Mouse (Mus musculus): ENCODE measurements around the gene Ap3d1.

The Ap3d1 gene

DNA sequence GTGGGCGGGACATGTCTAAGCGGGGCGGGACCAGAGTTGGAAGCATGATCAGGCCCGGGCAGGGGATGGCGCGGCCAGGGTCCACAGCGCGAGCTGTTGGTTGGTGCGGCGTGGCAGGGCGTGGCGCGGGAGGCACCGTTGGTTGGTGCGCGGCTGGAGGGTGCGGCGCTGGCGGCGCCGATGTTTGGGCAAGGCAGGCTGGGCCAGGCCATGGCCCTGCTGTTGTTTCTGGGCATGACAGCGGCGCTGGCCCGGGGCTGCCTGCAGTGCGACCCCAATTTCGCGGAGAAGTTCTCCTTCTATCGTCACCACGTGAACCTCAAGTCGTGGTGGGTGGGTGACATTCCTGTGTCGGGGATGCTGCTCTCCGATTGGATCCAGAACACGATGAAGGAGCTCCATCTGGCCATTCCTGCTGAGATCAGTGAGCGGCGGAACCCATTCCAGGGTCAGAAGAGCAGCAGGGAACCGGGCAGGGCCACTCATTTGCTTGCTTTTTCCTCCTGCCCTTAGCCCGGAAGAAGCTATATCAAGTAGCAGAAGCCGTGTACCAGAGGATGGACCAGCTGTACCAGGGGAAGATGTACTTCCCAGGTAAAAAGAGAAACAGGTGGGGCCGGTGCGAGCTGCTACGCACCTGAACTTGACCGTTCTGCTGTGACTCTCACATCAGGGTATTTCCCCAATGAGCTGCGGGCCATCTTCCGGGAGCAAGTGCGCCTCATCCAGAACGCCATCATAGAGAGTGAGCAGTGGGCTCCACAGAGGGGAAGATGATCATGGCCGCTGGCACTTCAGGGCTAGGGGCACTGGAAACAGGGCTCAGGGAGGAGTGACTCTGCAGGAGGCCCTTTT, 39.3 kb downstream of the Ap3d1 start:
- peak; percentile 97 to 98 for DNase-seq

DNA sequence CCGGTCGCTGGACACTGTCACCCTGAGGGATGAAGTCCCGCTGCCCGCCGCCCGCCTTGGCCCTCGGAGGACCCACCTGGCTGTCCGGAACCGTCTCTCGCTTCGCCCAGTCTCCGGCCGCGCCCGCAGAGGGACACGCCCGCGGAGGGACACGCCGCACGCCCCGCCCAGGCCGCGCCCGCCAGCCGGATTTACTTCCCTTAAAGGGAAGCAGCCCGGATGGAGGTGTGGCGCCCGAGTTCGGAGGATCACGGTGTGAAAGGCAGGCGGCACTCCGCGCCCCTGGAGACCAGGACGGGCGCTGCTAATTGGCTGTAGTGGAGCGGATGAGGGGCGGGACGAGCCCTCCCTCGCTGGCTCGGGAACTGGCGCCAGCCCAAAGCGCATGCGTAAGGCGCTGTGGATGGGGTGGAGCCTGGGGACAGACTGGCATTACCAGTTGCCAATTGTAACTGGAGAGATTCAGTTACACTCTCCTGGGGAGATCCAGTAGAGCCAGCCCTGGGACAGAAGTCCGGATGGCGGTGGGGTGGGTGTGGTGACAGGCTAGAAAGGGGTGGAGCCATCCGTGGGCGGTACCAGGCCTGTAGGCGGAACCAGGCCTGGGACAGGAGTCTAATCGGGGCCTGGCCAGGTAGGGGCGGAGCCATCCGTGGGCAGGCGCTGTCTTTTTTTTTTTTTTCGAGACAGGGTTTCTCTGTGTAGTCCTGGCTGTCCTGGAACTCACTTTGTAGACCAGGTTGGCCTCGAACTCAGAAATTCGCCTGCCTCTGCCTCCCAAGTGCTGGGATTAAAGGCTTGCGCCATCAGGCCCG, 40.1 kb downstream of the Ap3d1 start, which contains the start of the genes Mob3a and Izumo4:
Gene Mob3a (minus strand): TSS at position 257 of the 815 bp plus-strand sequence.
Gene Izumo4 (plus strand): TSS at position 464 of the 815 bp plus-strand sequence.
- DNase-seq = peak; percentile 100

DNA sequence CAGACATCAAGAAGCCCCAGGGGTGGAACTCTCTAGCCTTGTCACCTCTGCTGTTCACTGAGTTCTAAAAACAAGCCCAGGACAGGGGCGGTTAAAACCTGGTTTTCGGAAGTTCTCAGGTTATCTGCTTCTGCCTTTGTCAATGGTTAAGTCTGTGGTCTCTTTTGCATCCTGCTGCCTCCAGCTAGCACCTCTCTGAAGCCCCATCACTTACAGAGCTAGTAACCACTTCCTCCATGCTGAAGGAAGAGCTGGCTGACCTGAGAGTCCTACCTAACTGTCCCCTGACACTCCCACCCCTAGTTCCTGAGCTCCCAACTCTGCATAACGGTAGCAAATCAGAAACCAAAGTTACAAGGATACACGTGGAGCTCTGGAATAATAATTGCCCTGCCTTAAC, 41.3 kb downstream of the Ap3d1 start:
- no peak for DNase-seq

DNA sequence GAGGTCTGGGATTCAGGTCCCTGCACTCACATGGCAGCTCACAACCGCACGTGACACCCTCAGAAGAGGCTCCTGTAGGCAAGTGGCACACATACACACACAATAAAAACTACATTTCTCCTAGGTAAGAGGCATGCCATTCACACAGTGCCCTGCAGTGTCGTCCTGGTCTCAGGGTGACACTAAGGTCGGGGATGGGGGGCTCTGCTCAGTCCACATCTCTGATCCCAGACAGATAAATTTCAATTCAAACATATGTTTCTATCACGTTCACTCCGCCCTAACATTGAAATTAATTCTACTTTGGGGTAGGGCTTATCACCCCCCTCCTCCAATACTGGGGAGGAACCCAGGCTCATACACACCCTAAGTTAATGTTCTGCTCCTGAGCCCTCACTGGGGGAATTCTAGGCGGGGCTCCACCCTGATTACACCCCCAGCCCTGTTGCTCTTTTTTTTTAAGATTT, 42.0 kb downstream of the Ap3d1 start:
- DNase-seq = no peak

DNA sequence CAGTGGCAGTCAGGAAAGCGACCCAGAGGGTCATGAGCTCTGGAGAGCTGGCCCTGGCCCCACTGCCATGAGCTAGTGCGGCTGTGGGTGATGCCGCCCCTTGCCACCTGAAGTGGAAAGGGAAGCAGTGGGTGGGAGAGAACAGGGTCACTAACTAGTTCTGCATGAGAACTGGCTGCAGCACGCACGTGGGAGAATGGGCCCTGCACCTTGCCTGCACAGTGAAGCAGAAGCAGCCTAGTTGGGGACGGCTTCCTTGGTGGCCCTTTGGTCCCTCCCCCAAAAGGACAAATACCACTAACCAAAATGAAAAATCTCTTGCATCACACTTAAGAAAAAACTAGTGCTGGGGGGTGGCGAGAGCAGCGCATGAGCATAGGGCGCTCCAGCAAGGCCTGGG, 43.5 kb downstream of the Ap3d1 start:
- DNase-seq = no peak

DNA sequence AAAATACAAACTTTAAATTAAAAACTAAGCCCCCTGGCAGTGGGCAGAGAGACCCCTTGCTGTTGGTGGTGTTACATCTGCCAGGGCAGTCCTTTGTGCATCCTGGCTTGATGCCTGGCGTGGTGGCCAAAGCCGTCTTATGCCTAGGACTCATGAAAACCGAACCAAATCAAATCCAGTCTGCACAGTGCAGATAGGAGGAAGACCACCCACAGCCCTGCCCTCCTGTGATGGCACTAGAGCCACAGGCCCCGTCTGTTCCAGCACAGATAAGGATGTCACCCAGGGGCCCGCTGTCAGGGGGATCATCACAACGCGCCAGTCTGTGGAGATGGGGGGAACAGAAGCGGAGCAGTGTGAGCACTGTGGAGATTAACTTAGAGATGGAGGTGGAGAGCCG, 44.3 kb downstream of the Ap3d1 start:
- DNase-seq = no peak

DNA sequence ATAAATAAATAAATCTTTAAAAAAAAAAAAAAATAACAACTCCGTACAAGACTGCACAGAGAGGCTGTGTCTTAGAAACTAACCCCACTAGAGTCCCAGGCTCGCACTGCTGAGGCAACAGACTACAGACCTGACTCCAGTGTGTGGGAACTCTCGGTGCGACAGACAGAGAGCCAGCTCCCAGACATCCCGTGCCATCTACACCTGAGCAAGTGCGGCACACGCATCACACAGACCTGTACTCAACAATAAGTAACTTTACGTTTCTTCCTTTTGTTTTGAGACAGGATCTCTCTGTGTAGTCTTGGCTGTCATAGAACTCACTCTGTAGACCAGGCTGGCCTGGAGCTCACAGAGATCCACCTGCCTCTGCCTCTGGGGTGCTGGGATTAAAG, 44.7 kb downstream of the Ap3d1 start:
- DNase-seq = no peak

DNA sequence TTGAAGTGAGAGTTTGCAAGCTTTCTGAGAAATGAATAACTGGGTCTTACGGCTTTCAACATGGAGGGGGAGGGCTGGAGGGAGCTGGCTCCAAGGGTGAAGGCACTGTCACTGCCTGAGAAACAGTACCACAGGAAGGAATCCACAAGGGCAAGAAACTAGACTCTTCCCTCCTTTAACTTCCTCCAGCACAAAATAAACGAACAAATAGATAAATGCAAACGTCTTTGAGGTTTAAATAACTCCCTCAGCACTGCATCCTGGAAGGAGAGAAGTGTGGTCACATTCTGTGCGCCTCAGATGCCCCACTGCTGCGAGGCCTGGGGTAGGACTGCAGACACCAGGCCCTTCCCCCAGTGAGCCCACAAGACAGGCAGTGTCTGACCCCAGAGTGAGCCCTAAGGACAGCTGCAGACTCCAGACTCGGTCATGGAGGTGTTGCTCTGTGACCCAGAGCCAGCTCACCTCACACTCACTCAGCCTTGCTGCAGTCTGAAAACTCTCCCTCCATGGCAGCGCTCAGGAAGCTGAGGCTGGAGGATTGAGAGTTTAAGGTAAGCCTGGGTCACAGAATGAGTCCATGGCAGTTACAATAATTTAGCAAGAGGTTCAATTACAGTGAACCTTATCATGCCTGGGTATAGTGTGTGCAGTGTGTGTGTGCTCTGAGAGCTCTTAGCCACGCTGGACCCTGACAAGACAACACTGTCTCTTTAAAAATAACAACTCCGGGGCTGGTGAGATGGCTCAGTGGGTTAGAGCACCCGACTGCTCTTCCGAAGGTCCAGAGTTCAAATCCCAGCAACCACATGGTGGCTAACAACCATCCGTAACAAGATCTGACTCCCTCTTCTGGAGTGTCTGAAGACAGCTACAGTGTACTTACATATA, 45.3 kb downstream of the Ap3d1 start:
- no peak for DNase-seq

DNA sequence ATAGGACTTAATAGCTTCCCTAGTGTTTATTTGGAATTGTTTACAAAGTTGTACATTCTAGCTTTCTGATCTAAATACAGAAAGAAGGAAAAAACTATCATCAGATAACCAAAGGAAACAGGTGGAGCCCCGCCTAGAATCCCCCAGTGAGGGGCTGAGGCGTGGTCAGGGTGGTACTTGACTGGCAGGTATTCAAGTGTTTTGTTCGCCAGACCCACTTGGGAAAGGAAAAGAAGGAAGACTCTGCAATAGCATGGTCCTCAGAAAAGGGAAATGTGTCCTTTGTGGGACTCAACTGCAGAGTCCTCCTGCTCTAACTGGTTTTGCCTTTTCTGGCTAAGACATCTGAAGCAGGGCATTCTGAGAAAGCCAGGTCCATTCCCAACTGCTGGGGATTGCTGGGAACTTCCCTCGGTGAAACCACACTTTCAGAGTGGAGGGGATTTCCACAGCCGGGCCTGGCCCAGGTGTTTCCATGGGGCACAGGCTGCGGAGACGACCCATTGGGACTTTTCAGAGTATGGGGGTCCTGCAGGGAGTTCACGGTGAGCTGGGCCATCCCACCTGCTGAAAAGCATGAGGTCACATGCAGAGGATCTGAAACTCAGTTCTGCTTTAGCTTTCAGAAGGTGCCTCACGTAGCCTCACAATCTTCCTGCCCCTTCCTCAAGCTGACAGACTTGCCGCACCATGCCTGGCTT, 46.1 kb downstream of the Ap3d1 start:
- peak in 1 of 2 experiments; percentile 28 for DNase-seq

DNA sequence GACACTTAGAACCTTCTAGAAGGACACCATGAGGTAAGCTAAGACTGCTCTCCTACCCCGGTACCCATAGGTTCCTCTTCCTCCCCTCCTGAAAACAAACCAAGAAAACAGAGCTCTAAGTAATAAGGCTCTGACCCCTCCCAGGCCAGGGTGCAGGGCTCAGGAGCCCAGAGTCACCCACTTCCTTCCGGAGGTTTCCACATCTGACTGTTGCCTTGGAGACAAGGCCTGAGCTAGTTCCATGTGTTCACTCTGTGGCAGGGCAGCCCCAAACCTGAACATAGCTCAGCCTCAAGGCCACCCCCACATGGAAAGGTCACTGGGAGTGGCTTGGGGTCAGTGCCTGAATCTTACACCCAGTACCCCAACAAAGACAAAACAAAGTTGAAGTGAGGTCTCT, 46.9 kb downstream of the Ap3d1 start:
- DNase-seq = peak; percentile 86 to 87

DNA sequence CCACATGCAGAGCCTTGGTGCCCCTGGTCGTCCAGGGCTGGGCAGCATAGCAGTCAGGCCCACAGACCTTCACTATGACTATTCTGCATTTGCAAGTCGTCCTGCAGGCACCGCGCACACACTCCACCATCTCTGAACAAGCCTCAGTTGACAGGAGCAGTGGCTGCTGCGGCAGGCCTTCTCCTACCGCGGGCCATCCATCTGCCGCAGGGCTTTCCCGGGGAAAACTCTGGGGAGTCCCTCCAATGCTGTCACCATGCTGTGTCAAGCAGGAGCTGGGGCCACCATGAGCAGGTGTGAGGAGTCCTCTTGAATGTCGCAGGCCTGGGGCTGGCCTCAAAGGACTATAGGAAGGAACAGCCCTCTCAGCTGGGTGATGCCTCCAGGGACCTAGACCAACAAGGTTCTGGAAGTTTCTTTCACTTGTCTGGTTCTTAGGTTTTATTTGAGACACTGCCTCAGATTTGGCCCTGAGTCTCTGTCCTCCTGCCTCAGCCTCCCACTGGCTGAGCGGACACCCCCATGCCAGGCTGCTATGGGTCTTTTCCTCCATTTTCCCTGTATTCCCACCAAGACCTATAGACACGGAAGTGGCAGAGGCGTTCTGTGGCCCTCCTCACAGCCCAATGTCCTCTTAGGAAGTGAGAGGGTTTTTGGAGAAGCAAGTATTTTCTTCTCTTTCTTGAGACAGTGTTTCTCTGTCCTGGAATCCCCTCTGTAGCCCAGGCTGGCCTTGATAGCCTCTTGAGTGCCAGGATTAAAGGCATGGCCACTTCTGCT, 47.7 kb downstream of the Ap3d1 start:
- no peak for DNase-seq

DNA sequence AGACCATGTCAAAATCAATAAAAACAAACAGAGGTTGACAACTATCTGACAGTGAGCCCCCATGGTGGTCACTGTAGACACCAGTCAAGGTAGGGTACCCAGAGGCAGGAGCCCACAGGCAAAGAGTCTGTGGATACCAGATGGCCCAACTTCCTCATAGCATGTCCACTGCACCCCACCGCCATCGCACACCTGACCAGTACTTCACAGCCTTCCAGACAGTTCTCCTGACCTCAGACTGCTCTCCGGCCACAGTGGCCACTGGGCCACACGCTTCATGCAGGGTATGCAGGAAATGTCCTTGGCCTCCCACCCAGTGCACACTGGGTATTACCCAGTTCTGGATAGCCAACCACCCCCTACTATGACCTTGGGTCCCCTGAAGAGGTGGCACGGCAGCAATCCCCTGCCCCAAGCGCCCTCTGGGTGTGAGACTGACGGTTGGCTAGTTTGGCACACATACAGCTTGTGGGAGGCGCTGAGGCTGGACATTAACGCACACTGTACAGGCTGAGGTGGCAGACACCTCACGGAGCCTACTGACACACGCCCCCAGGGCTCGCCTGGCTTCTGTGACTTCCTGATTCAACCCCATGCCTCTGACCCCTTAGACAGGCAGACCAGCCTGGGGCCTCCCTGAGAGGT, 48.5 kb downstream of the Ap3d1 start:
- DNase-seq = peak in 1 of 2 experiments; percentile 18

DNA sequence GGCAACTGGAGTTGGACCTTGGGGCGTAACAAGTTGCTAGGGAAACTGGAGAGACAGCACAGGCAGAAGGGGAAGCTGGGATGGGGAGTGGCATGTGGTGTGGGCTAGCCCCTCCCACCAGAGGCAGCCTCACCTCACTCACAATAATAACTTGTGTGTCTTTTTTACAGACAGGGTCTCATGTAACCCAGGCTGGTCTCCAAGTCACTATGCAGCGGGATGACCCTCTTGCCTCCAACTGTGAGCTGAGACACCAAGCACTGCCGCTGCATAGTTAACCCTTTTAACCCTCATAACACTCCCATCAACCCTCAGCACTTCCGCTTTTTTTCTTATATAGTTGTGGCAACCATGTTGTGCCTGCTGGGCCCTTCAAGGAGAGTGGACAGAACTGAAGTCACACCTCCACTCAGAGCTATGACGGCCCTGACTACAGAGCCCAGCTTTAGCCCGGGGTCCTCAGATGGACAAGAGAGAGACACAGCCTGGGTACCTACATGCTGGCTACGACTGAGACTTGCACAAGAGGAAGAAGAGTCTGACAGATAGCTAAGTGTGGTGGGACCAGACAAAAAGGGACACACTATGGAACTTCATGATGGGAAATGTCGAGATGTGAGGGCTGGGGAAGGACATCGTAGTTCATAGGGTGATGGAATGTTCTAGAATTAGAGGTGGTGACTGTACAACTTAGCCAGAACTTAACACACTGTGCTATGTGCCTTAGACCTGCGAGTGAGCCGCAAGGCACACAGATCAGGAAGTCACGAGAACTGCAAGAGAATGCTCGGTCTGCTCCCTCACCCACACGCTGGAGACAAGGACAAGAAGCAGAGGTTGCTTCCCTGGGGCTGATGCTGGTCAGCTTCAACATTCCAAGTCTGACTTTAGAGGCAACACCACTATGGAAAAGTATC, 49.6 kb downstream of the Ap3d1 start:
- peak; percentile 50 to 67 for DNase-seq

DNA sequence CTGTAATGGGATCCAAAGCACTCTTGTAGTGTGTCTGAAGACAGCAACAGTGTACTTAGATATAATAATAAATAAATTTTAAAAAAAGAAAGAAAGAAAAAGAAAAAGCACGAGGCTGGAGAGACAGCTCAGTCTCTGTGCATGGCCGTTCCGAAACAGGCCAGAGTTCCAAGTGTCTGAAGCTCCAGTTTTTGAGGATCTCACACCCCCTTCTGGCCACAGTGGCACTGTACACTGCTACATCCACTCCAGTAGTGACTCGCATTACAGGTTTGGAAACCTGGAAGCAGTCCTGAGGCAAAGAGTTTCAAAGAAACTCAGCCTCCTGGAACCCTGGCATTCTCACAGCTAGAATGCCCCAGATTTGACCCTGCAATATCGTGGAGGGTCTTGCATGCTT, 54.2 kb downstream of the Ap3d1 start:
- DNase-seq = peak; percentile 86 to 87

DNA sequence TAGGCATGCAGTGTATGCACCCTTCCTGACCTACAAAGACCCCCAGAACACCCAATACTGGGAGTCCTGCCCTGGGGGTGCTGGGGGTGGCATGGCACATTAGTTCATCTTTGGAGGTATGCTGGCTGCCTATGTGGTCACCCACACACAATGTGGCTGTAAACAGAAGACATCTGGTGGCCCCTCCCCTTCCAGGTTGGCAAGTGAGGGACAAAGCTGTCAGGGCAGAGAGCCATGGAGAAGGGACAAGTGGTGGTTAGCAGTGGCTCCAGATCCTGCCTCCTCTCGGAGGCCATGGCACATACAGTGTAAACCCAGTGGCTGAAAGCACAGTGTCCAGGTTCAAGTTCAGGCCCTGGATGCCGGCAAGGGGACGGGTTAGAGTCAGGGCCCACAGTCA, 55.4 kb downstream of the Ap3d1 start:
- DNase-seq = no peak

DNA sequence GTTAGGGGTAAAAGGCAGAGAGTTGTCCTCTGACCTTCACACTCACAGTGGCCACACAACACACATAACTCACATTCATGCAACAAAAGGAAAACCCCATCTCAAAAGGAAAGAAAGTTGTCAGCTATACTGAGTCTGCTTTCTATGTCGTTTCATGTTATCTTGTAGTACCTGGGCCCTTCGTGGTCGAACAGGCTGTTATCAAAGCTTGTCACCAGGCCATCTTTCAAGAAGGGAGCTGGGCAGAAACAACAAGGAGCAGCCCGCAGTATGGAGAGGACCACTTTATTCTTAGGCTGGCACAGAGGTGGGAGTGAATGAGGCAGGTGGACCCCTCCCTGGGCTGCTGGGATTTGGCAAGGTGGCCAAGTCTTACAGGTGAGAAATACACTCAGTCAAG, 57.1 kb downstream of the Ap3d1 start:
- no peak for DNase-seq

DNA sequence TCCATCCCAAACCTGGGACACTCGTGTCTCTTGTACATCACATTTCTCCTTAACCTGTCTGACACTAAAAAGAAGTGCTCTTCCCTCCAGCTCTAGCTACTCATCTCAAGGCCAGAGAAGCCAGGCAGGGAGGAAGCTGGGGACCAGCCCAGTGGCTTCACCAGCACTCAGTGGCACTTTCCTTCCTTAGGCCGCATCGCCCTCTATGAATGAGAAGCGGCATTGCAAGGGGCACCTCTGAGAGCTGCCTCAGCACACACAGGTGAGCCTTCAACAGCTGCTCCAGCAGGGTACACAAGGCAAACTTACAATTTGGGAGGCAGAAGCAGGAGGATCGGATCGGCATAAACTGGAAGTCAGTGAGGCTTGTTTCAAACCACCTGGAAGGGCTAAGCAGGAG, 57.9 kb downstream of the Ap3d1 start:
- DNase-seq = peak; percentile 77 to 83

DNA sequence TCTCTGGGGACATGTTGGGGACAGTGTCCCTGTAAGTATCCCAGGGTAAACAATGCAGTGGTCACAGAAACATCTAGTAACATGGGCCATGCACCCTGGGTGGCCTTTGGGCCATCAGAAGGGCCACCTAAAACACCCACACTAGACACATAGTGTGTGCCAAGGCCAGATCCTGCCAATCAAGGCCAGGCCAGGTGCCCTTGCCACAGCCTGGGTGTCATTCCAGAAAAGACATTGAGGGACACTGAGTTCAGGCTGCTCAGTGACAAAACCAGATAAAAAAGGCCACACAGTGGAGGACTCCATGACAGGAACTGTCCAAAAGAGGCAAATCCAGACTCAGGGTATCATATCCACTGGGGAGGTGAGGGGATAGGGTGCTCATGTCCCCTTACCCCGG, 58.4 kb downstream of the Ap3d1 start:
- no peak for DNase-seq

DNA sequence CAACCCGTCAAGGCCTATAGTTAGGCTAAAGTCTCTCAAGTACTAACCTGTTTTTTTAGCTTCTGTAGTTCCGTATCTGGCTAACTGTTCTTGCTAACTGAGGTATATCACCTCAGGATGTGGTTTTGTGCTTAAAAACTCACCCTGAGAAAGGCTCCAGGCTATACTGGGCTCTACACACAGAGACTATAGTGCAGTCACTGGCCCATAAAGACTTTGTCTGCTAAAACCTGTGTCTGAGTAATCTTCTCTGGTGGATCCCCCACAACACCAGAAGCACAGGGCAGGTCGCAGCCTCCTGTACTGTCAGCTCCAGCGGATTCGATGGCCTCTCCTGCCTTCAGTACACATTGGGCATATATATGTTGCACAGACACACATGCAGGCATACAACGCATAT, 60.1 kb downstream of the Ap3d1 start:
- no peak for DNase-seq

Measured in lung, adult 18-20 months (tissue).